Mouse (Mus musculus) bone marrow macrophage, adult 2 months (primary cell): Measurements from ENCODE around the gene Gm38431. TPM values are rescaled to one million over a fixed set of nuclear protein-coding genes. Genes with fewer than 3 reads are reported as not detected.

Experiments used
- H3K27ac ChIP-seq: 2 replicates; pipeline ENCODE4 v1.5.1; 2012; ENCODE audit warnings: low read depth, low read length; ENCODE audit not compliant: insufficient read depth
- H3K4me1 ChIP-seq: 2 replicates; pipeline ENCODE4 v1.6.1; 2012; ENCODE audit warnings: low read length; ENCODE audit not compliant: control insufficient read depth, insufficient read depth
- H3K4me3 ChIP-seq: 2 replicates; pipeline ENCODE4 v1.5.1; 2012; ENCODE audit warnings: mild to moderate bottlenecking, low read length, moderate library complexity; ENCODE audit not compliant: insufficient read depth
- CTCF ChIP-seq: IDR thresholded peaks from 2 replicates; pipeline ENCODE4 v1.5.1; 2012; ENCODE audit warnings: low read depth, mild to moderate bottlenecking, low read length, moderate library complexity
- POLR2A ChIP-seq: IDR thresholded peaks from 2 replicates; pipeline ENCODE4 v1.6.1; 2012; ENCODE audit warnings: mild to moderate bottlenecking, low read depth, low read length, borderline replicate concordance
- polyA plus RNA-seq: library from polyadenylated mRNA; stranded (reverse); fragments of >200 nt; gene quantifications from 2 replicates; pipeline ENCODE4 v1.2.4, GENCODE M21; 2012; ENCODE audit not compliant: missing spikeins, insufficient read depth, insufficient read length

The Gm38431 gene
- polyA plus RNA-seq, 1 experiment, result 1.3 TPM

DNA sequence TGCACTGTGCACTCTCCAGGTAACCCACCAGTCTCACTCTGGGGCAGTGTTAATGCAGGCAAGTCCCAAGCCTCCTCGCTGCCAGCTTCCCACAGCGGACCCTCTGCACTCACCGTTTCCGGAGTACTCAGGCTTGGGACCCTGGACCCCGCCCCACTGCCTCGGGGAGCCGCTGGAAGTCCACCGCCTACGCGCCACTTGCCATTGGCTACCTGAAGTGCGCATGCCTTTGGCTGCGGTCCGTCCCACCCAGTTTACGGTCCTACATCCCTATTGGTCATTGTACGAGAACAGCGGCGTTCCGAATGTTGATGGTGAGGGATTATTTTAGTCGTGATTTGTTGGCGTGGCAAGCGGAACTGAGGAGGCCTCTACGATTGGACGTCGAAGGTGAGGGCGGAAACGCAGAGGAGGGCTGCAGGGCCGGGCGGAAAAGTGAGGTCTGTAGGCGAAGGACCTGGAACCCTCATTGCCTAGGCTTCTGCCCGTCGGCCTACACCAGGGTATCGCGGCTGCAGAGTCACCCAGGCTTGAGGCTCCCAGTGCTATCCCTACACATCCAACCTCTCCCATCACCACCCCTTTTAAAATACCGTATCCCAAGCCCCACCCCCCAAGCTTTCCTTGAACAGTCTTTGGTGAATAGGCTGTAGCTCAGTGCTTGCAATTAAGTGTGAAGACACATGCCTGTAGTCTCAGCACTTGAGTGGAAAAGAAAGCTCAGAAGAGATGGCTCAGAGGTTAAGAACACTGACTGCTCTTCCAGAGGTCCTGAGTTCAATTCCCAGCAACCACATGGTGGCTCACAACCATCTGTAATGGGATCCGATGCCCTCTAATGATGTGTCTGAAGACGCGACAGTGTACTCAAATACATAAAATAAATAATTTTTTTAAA lies 39.5 kb upstream of the Gm38431 start, which contains the start of gene Tyk2:
Gene Tyk2 (minus strand): TSS at position 185 of the 898 bp plus-strand sequence.
- TF ChIP-seq POLR2A (no peak), CTCF (no peak)
- peak within 1 kb of the TSS; percentile 42 for H3K27ac ChIP-seq
- peaks cover 45% of the 10 kb centered on the region for H3K4me1 ChIP-seq
- H3K4me3 ChIP-seq, result peak within 1 kb of the TSS; percentile 93

DNA sequence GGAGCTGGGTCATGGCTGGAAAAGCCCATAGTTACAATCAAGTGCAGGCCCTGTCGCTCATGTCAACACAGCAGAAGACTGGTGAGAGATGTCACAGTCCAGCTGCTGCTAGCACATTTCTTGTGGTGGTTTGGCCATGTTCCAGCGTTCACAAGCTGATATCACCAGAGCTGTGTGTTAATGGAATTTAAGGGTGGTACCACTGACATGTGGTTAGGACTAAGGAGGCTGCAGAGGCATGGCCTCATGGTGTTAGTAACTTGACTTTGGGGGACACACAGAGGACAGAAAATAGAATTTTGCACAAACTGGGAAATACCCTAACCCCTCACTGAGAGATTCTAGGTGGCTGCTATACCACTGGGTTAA lies 34.4 kb upstream of the Gm38431 start:
- TF ChIP-seq CTCF, result no peak
- TF ChIP-seq POLR2A, result no peak
- Histone ChIP-seq H3K27ac (peak overlapping the region; percentile 78), H3K4me1 (peaks cover 35% of the 10 kb centered on the region), H3K4me3 (no peak overlapping the region)

DNA sequence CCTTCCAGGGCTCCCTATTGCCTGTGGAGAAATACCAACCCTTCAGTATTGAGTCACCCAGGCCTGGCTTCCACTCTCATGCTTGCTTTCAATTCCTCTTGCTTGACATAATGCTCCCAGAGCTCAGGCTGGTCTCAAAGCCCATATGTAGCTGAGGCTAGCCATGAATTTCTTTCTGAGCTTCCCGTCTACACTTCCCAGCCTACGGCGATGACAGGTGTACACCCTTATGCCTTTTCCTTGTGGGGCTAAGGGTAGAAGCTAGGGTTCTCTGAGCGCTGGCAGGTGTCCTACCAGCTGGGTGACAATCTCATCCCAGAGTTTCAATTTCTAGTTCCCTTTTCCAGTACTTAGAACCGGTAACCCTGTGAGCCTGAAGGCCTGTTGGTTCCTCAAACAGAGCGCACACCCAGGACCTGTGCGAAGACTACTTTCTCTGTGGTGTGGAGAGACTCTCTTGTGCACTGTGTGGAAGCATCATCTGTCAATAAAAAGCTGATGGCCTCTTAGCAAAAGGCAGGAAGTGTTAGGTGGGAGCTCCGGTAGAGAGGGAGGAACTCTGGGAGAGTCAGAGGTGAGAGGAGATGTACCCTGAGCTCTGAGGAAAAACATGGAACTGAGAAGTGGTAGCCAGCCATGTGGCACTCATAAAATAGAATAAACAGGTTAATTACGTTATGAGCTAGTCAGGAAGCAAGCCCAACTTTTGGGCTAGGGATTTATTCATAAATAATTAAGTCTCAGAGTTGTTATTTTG lies 33.9 kb upstream of the Gm38431 start:
- peaks cover 35% of the 10 kb centered on the region for H3K4me1 ChIP-seq
- TF ChIP-seq POLR2A (no peak), CTCF (no peak)
- peak overlapping the region; percentile 78 for H3K27ac ChIP-seq
- 0 out of 2 replicates have a peak overlapping the region, but pooled peaks have one; percentile 7 for H3K4me3 ChIP-seq

DNA sequence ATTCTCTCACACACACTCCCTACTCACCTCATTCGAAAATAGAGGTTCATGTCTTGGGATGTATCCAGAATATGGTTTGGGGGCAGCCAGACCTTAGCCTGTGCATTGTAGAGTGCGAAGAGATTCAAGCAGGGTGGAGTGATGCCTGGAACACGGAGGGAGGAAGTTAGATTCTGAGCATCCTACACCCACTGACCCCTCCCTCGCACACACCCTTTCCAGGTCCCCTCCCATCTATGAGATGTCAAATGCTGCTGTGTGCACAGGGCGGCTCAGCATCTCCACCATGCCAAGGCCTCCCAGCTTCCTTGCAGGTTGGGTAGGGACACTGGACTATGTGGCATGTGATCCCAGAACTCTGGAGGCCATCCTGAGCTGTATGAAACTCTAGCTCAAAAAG lies 33.0 kb upstream of the Gm38431 start:
- H3K4me1 ChIP-seq, result peaks cover 32% of the 10 kb centered on the region
- no peak for TF ChIP-seq POLR2A
- TF ChIP-seq CTCF, result no peak
- peak overlapping the region; percentile 78 for H3K27ac ChIP-seq
- no peak overlapping the region for H3K4me3 ChIP-seq

DNA sequence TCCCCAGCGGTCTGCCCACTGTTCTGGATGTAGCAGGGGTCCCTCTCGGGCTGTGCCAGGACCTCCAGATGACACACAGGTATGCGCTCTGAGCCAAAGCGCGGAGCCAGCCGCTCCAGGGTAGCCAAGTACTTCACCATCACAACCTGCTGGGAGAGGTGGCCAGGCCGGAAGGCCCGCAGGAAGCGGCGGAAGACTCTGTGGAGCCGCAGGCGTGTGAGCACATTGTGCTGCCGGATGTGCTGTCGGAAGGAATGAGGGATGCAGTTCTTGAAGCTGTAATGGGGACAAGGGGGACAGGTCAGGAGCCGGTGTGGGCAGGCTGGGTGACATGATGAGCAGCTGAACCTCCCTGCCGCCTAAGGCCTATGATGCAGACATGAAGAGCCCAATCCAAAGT lies 29.7 kb upstream of the Gm38431 start:
- no peak overlapping the region for H3K27ac ChIP-seq
- H3K4me1 ChIP-seq, result peaks cover 20% of the 10 kb centered on the region
- TF ChIP-seq POLR2A (no peak), CTCF (no peak)
- no peak overlapping the region for H3K4me3 ChIP-seq

DNA sequence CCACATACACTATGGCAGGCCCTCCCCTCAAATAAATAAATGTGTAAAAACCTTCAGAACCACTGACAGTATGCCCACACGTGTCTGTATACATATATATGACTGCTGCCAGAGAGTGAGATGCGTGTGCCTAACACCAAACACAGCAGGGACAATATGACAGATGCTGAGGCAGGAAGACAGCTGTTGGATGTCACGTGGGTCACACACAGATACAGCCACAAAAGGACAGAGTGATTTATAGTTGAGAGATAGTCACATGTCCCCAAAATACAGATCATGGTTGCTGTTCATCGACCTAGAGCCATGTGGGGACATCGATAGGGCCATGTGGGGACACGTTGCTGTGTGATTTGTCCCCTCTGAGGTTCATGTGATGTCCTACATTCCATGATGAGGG lies 25.3 kb upstream of the Gm38431 start:
- Histone ChIP-seq H3K4me1 (no peaks in the 10 kb centered on the region), H3K4me3 (no peak overlapping the region), H3K27ac (no peak overlapping the region)
- no peak for TF ChIP-seq POLR2A
- no peak for TF ChIP-seq CTCF

DNA sequence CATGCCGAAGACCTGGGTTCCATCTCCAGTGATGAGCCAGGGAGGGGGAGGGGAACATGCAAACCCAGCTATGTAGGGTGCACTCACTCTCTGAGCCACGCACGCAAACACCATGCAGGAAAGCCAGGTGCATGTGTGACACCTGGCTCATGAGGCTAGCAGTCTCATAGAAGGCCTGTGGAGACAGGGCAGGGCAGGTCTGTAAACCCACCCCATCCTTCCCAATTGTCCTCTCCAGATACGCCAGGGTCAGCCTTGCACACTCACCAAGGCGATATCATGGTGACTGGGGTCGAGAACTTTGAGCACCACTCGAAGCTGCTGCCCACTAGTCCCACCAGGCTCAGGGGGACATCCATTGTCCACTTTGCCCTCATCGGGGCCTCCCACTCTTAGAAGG lies 23.3 kb upstream of the Gm38431 start:
- H3K4me3 ChIP-seq, result no peak overlapping the region
- H3K27ac ChIP-seq, result no peak overlapping the region
- no peaks in the 10 kb centered on the region for H3K4me1 ChIP-seq
- TF ChIP-seq POLR2A (no peak), CTCF (no peak)

DNA sequence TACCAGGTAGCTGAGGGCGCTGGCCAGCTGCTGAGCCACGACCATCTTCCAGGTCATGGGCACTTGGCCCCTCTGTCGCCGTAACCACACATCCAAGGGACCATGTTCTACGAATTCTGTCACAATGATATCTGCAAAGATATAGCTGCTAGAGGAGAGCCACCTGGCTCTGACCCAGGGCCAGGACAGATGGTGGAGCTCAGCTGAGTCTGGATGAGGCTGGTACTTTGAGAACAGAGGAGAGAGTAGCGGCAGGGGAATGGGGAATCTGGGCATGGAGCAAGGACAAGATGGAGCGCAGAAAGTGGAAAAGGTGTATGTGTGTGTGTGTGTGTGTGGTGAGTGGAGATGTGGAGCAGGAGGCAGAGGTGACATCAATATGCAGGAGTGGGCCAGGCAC lies 22.4 kb upstream of the Gm38431 start:
- no peak overlapping the region for H3K27ac ChIP-seq
- no peak for TF ChIP-seq POLR2A
- TF ChIP-seq CTCF, result no peak
- no peak overlapping the region for H3K4me3 ChIP-seq
- no peaks in the 10 kb centered on the region for H3K4me1 ChIP-seq

DNA sequence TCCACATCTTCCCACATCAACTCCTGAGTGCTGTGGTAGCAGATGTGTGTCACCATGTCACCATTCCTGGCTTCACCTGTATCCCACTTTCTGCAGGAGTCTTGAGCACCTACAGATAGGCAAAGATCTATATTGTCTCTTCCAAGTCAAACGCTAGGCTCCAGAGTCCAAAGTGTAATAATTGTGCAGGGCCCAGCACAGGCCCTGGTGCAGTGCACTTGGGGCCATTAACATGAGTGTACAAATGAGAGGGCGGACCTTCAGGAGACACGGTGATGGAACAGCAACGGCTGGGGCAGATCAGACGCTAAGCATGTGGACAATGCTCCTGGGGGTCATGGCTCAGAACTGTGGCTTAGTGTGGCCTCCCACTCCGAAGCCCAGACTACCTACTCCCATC lies 22.0 kb upstream of the Gm38431 start:
- no peaks in the 10 kb centered on the region for H3K4me1 ChIP-seq
- H3K27ac ChIP-seq, result no peak overlapping the region
- no peak for TF ChIP-seq POLR2A
- no peak for TF ChIP-seq CTCF
- no peak overlapping the region for H3K4me3 ChIP-seq
